ENCODE assay signal across 9 mouse cellular contexts in the genomic region with DNA sequence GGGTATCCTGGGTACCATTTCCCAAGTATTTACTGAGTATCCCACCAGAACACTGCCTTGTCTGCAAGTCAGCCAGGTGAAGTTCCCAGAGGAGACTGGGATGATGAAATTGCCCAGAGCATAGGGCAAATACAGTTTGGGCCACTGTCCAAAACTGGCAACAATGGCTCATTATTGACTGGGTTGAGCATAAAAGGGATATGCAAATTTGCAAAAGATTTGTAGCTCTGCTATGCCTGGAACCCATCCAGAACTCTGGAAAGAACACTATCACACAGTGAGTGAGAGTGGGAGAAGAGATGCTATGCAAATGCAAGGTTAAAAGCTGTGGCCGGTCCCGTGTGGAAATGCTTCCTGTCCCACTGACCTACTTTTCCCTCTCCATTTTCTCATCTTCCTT.
DNase-seq lines count a peak whose midpoint lies in the region; ATAC-seq lines count a peak whose summit lies in the region.
"Had no signal": no experiment of that assay in that cellular context is flagged by ENCODE, and none has a peak within 500 bp of the region (broad histone marks: within the 10 kb centered on the region; RNA-seq: fewer than 3 reads in every experiment).

No protein-coding gene starts in this region.

- no peaks in the 10 kb centered on the region for H3K9me3 ChIP-seq in forebrain, embryonic 15.5 days
- H3K9me3 ChIP-seq in forebrain, embryonic 11.5 days (ENCODE audit: control insufficient read depth, low read length), result no peaks in the 10 kb centered on the region
- no peaks in the 10 kb centered on the region for H3K9me3 ChIP-seq in forebrain, embryonic 16.5 days (ENCODE audit: control insufficient read depth, low read length)

- no peaks in the 10 kb centered on the region for H3K36me3 ChIP-seq in forebrain, embryonic 15.5 days
- H3K36me3 ChIP-seq in forebrain, embryonic 11.5 days (ENCODE audit: control insufficient read depth, insufficient read depth, low read length), result no peaks in the 10 kb centered on the region
- no peaks in the 10 kb centered on the region for H3K36me3 ChIP-seq in forebrain, embryonic 16.5 days (ENCODE audit: control insufficient read depth, insufficient read depth)

- DNase-seq in forebrain, embryonic 11.5 days (ENCODE audit: low spot score), result no peak
- DNase-seq in lung, adult 18-20 months, result peak; percentile 17 to 56
- DNase-seq in lung, postnatal 14 days, result no peak
- DNase-seq in MN1 (ENCODE audit: low spot score), result peak; percentile 72
- DNase-seq in ovary, postnatal 10 days (ENCODE audit: low spot score), result no peak
- no peak for DNase-seq in urinary bladder, adult 18-20 months (ENCODE audit: low spot score in 2 of 2)
- DNase-seq: kidney, postnatal 14 days had no signal

- WGBS in forebrain, embryonic 15.5 days, result 13% methylated on average over 2 of the region's 2 CpGs
- 82% methylated on average over 2 of the region's 2 CpGs for WGBS in forebrain, embryonic 11.5 days
- 10% methylated on average over 2 of the region's 2 CpGs for WGBS in forebrain, embryonic 16.5 days

- no peak overlapping the region for H3K4me3 ChIP-seq in forebrain, embryonic 15.5 days
- H3K4me3 ChIP-seq in forebrain, embryonic 11.5 days (ENCODE audit: low read depth, low read length), result no peak overlapping the region
- H3K4me3 ChIP-seq in forebrain, embryonic 16.5 days (replicated peaks; ENCODE audit: low read length), result no peak overlapping the region

- H3K9ac ChIP-seq in forebrain, embryonic 15.5 days (replicated peaks), result no peak overlapping the region
- no peak overlapping the region for H3K9ac ChIP-seq in forebrain, embryonic 11.5 days (ENCODE audit: low read length)
- H3K9ac ChIP-seq in forebrain, embryonic 16.5 days (replicated peaks; ENCODE audit: low read depth, low read length), result no peak overlapping the region

- H3K4me1 ChIP-seq in forebrain, embryonic 15.5 days, result peaks cover 22% of the 10 kb centered on the region
- no peaks in the 10 kb centered on the region for H3K4me1 ChIP-seq in forebrain, embryonic 11.5 days (replicated peaks; ENCODE audit: control insufficient read depth, insufficient read depth, low read length)
- peaks cover 16% of the 10 kb centered on the region for H3K4me1 ChIP-seq in forebrain, embryonic 16.5 days (replicated peaks; ENCODE audit: control insufficient read depth, insufficient read depth, low read length)

- no peak overlapping the region for H3K4me2 ChIP-seq in forebrain, embryonic 15.5 days (replicated peaks)
- no peak overlapping the region for H3K4me2 ChIP-seq in forebrain, embryonic 11.5 days (ENCODE audit: low read depth, low read length, severe bottlenecking)
- H3K4me2 ChIP-seq in forebrain, embryonic 16.5 days (ENCODE audit: low read length), result no peak overlapping the region

- H3K27me3 ChIP-seq in forebrain, embryonic 15.5 days, result no peaks in the 10 kb centered on the region
- H3K27me3 ChIP-seq in forebrain, embryonic 11.5 days (ENCODE audit: control insufficient read depth, insufficient read depth, low read length), result no peaks in the 10 kb centered on the region
- H3K27me3 ChIP-seq in forebrain, embryonic 16.5 days (replicated peaks; ENCODE audit: control insufficient read depth, insufficient read depth, low read length), result no peaks in the 10 kb centered on the region

- peak; percentile 58 for ATAC-seq in forebrain, embryonic 15.5 days (replicated peaks)
- ATAC-seq in forebrain, embryonic 11.5 days (replicated peaks; ENCODE audit: low FRiP score), result no peak
- ATAC-seq in forebrain, embryonic 16.5 days, result peak; percentile 66

- H3K27ac ChIP-seq in forebrain, embryonic 15.5 days (replicated peaks), result no peak overlapping the region
- H3K27ac ChIP-seq in forebrain, embryonic 11.5 days (ENCODE audit: low read depth, low read length), result no peak overlapping the region
- no peak overlapping the region for H3K27ac ChIP-seq in forebrain, embryonic 16.5 days (ENCODE audit: low read length)

Comparison
In these comparisons a context has a peak if more than half of its experiments do, and no peak if none do; other contexts are left out.
1. DNase-seq: peak in lung, adult 18-20 months (2 of 2) and MN1 (single experiment); none in forebrain, embryonic 11.5 days (single experiment), lung, postnatal 14 days (single experiment), ovary, postnatal 10 days (single experiment) and urinary bladder, adult 18-20 months (0 of 2).